Mouse (Mus musculus) embryonic facial prominence, embryonic 12.5 days (tissue): Measurements from ENCODE around the gene Enox1. TPM values are rescaled to one million over a fixed set of nuclear protein-coding genes. Genes with fewer than 3 reads are reported as not detected.

Source experiments
- ATAC-seq: fragments of 200-750 bp; cut with Nextera tagmentation; 2 replicates; pipeline ENCODE4 v1.8.0; 2017; ENCODE audit not compliant: insufficient number of reproducible peaks, insufficient read depth, low FRiP score, low TSS enrichment
- H3K27ac ChIP-seq: fragments of 300-500 bp; sonication (generic); 2 replicates; pipeline ENCODE4 v1.5.1; 2016; ENCODE audit warnings: mild to moderate bottlenecking
- H3K27me3 ChIP-seq: fragments of 300-500 bp; sonication (generic); 2 replicates; pipeline ENCODE4 v1.6.1; 2016; ENCODE audit warnings: mild to moderate bottlenecking, moderate library complexity
- H3K36me3 ChIP-seq: fragments of 300-500 bp; sonication (generic); 2 replicates; pipeline ENCODE4 v1.6.1; 2016; ENCODE audit warnings: mild to moderate bottlenecking
- H3K4me1 ChIP-seq: fragments of 300-500 bp; sonication (generic); 2 replicates; pipeline ENCODE4 v1.6.1; 2016
- H3K4me2 ChIP-seq: fragments of 300-500 bp; sonication (generic); replicated peaks from 2 replicates; pipeline ENCODE4 v1.6.1; 2016; ENCODE audit warnings: mild to moderate bottlenecking, moderate library complexity
- H3K4me3 ChIP-seq: fragments of 300-500 bp; sonication (generic); 2 replicates; pipeline ENCODE4 v1.5.1; 2016; ENCODE audit warnings: mild to moderate bottlenecking
- H3K9ac ChIP-seq: fragments of 300-500 bp; sonication (generic); 2 replicates; pipeline ENCODE4 v1.6.1; 2016; ENCODE audit warnings: mild to moderate bottlenecking, moderate library complexity
- H3K9me3 ChIP-seq: fragments of 300-500 bp; sonication (generic); 2 replicates; pipeline ENCODE4 v1.6.1; 2016; ENCODE audit warnings: mild to moderate bottlenecking, moderate library complexity
- WGBS: fragments of 180-500 bp; shearing (Covaris S2); methylation state at CpG from one replicate; pipeline ENCODE4 v1.1.7; 2016; 5-methylcytosine and 5-hydroxymethylcytosine counted together
- polyA plus RNA-seq: library from polyadenylated mRNA; unstranded; fragments of >200 nt; fragmentation: Nextera tagmentation; extraction: Ambion mirVana; gene quantifications from 2 replicates; pipeline ENCODE4 v1.2.1, GENCODE M21; 2016

Enox1 gene
- polyA plus RNA-seq, 1 experiment from 2014 or later, result 20.0 TPM

GRCm38 (mm10) chr14:77329791-77330190 is 173.2 kb downstream of the Enox1 start:
- no peak overlapping the region for H3K4me3 ChIP-seq
- no peak overlapping the region for H3K9ac ChIP-seq
- no peak for ATAC-seq
- no peaks in the 10 kb centered on the region for H3K36me3 ChIP-seq
- H3K27me3 ChIP-seq, result no peaks in the 10 kb centered on the region
- H3K27ac ChIP-seq, result no peak overlapping the region
- H3K4me1 ChIP-seq, result no peaks in the 10 kb centered on the region
- no peaks in the 10 kb centered on the region for H3K9me3 ChIP-seq
- H3K4me2 ChIP-seq, result no peak overlapping the region

GRCm38 (mm10) chr14:77343662-77344340 is 187.2 kb downstream of the Enox1 start:
- Histone ChIP-seq H3K4me1 (0 out of 2 replicates have a peak, but pooled peaks cover 2% of the 10 kb centered on the region), H3K27me3 (no peaks in the 10 kb centered on the region), H3K4me3 (no peak overlapping the region), H3K9ac (no peak overlapping the region), H3K36me3 (no peaks in the 10 kb centered on the region), H3K4me2 (no peak overlapping the region), H3K9me3 (no peaks in the 10 kb centered on the region), H3K27ac (no peak overlapping the region)
- 57% methylated on average over 11 of the region's 11 CpGs for WGBS
- ATAC-seq, result no peak

- Histone ChIP-seq H3K27me3 (no peaks in the 10 kb centered on the region), H3K36me3 (no peaks in the 10 kb centered on the region), H3K27ac (no peak overlapping the region), H3K4me3 (no peak overlapping the region), H3K4me2 (no peak overlapping the region), H3K9ac (no peak overlapping the region), H3K4me1 (0 out of 2 replicates have a peak, but pooled peaks cover 2% of the 10 kb centered on the region), H3K9me3 (no peaks in the 10 kb centered on the region)
- WGBS, result 80% methylated on average over 3 of the region's 3 CpGs
- no peak for ATAC-seq
Measured at GRCm38 (mm10) chr14:77346296-77346695, 189.7 kb downstream of the Enox1 start.

- no peaks in the 10 kb centered on the region for H3K36me3 ChIP-seq
- no peak overlapping the region for H3K9ac ChIP-seq
- no peaks in the 10 kb centered on the region for H3K4me1 ChIP-seq
- no peaks in the 10 kb centered on the region for H3K27me3 ChIP-seq
- 80% methylated on average over 2 of the region's 2 CpGs for WGBS
- no peaks in the 10 kb centered on the region for H3K9me3 ChIP-seq
- H3K4me3 ChIP-seq, result no peak overlapping the region
- no peak for ATAC-seq
- no peak overlapping the region for H3K4me2 ChIP-seq
- no peak overlapping the region for H3K27ac ChIP-seq
Measured at GRCm38 (mm10) chr14:77351803-77352352, 195.3 kb downstream of the Enox1 start.

- 76% methylated on average over 4 of the region's 4 CpGs for WGBS
- Histone ChIP-seq H3K36me3 (no peaks in the 10 kb centered on the region), H3K4me3 (no peak overlapping the region), H3K27ac (no peak overlapping the region), H3K4me1 (no peaks in the 10 kb centered on the region), H3K4me2 (no peak overlapping the region), H3K27me3 (no peaks in the 10 kb centered on the region), H3K9me3 (no peaks in the 10 kb centered on the region), H3K9ac (no peak overlapping the region)
- ATAC-seq, result no peak
Measured at GRCm38 (mm10) chr14:77362662-77363061, 206.1 kb downstream of the Enox1 start.

DNA sequence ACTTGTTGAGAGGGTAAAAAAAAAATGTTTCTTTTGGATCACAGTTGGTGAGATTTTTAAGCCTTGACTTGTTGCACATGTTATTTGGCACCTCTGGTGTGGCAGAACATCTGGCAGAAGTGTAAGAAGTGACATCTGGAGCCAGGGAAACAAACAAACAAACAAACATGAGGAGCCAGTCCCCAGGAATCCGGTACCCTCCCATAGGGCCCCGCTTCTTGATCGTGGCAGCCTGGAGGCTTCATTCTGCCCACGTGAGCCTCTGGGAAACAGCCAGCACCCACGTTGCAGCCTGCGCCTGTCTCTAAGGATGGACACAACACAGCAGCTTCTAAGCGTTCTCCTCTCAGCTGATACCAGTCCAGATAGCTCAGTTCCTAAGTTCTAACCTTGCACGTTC is 211.8 kb downstream of the Enox1 start:
- ATAC-seq, result no peak
- no peaks in the 10 kb centered on the region for H3K27me3 ChIP-seq
- WGBS, result 73% methylated on average over 8 of the region's 8 CpGs
- H3K4me2 ChIP-seq, result no peak overlapping the region
- H3K27ac ChIP-seq, result no peak overlapping the region
- H3K4me1 ChIP-seq, result no peaks in the 10 kb centered on the region
- no peak overlapping the region for H3K4me3 ChIP-seq
- no peak overlapping the region for H3K9ac ChIP-seq
- no peaks in the 10 kb centered on the region for H3K9me3 ChIP-seq
- no peaks in the 10 kb centered on the region for H3K36me3 ChIP-seq

DNA sequence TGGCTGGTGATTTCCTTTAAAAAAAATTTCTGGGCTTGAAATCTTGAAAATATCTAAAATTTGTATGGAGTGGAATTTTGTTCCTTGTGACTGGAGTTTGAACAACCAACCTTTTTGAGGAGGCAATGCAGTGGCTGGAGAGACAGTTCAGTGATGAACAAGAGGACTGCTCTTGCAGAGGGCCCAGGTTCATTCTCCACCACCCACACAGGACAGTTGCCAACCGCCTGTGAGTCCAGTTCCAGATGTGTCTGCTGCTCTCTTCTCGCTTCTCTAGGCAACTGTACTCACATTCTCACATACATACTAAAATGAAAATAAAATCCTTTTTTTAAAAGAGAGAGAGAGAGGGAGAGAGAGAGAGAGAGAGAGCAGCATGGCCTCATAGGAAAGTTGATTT is 212.5 kb downstream of the Enox1 start:
- no peak for ATAC-seq
- Histone ChIP-seq H3K4me3 (no peak overlapping the region), H3K36me3 (no peaks in the 10 kb centered on the region), H3K9me3 (no peaks in the 10 kb centered on the region), H3K27me3 (no peaks in the 10 kb centered on the region), H3K4me1 (no peaks in the 10 kb centered on the region), H3K27ac (no peak overlapping the region), H3K4me2 (no peak overlapping the region), H3K9ac (no peak overlapping the region)
- 64% methylated on average over 2 of the region's 2 CpGs for WGBS

- Histone ChIP-seq H3K4me2 (no peak overlapping the region), H3K9ac (no peak overlapping the region), H3K9me3 (no peaks in the 10 kb centered on the region), H3K4me1 (no peaks in the 10 kb centered on the region), H3K27me3 (no peaks in the 10 kb centered on the region), H3K36me3 (no peaks in the 10 kb centered on the region), H3K4me3 (no peak overlapping the region), H3K27ac (no peak overlapping the region)
- WGBS, result 89% methylated on average over 3 of the region's 3 CpGs
- no peak for ATAC-seq
Measured at GRCm38 (mm10) chr14:77370521-77370920, 214.0 kb downstream of the Enox1 start.

- Histone ChIP-seq H3K9ac (no peak overlapping the region), H3K4me1 (no peaks in the 10 kb centered on the region), H3K36me3 (no peaks in the 10 kb centered on the region), H3K4me3 (no peak overlapping the region), H3K27ac (no peak overlapping the region), H3K9me3 (no peaks in the 10 kb centered on the region), H3K27me3 (no peaks in the 10 kb centered on the region), H3K4me2 (no peak overlapping the region)
- 73% methylated on average over 5 of the region's 5 CpGs for WGBS
- ATAC-seq, result no peak
Measured at GRCm38 (mm10) chr14:77371977-77372376, 215.4 kb downstream of the Enox1 start.

- H3K4me1 ChIP-seq, result no peaks in the 10 kb centered on the region
- no peak overlapping the region for H3K4me2 ChIP-seq
- no peaks in the 10 kb centered on the region for H3K27me3 ChIP-seq
- no peaks in the 10 kb centered on the region for H3K36me3 ChIP-seq
- no peak overlapping the region for H3K27ac ChIP-seq
- no peak for ATAC-seq
- WGBS, result 68% methylated on average over 3 of the region's 3 CpGs
- H3K9ac ChIP-seq, result no peak overlapping the region
- no peak overlapping the region for H3K4me3 ChIP-seq
- H3K9me3 ChIP-seq, result no peaks in the 10 kb centered on the region
Measured at GRCm38 (mm10) chr14:77373119-77373518, 216.6 kb downstream of the Enox1 start.

- 49% methylated on average over 2 of the region's 2 CpGs for WGBS
- Histone ChIP-seq H3K27ac (no peak overlapping the region), H3K4me1 (no peaks in the 10 kb centered on the region), H3K9me3 (no peaks in the 10 kb centered on the region), H3K27me3 (no peaks in the 10 kb centered on the region), H3K36me3 (no peaks in the 10 kb centered on the region), H3K4me2 (no peak overlapping the region), H3K4me3 (no peak overlapping the region), H3K9ac (no peak overlapping the region)
- no peak for ATAC-seq
Measured at GRCm38 (mm10) chr14:77375054-77375453, 218.5 kb downstream of the Enox1 start.

DNA sequence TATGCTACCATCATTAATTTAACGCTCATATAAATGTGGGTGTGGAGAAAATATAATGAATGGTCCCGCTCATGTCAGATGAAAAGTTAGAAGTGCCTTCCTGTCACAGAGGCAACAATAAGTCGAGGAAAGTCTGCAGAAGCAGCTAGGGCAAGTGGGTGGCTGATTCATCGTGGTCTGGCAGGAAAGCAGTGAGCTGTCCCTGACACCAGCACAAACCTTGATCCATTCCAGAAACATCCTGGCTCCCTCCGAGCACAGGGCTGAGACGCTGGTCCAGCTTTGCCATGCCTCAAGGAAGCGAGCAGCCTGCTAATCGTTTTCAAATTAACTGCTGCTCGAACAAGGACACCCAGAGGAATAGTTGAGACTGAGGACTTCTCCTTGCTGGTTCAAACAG is 219.1 kb downstream of the Enox1 start:
- Histone ChIP-seq H3K27me3 (no peaks in the 10 kb centered on the region), H3K4me2 (no peak overlapping the region), H3K9ac (no peak overlapping the region), H3K27ac (no peak overlapping the region), H3K9me3 (no peaks in the 10 kb centered on the region), H3K4me1 (no peaks in the 10 kb centered on the region), H3K36me3 (no peaks in the 10 kb centered on the region), H3K4me3 (no peak overlapping the region)
- WGBS, result 50% methylated on average over 9 of the region's 9 CpGs
- ATAC-seq, result no peak
